Mouse (Mus musculus): ENCODE results near the gene Dok1. TPM values are rescaled to one million over a fixed set of nuclear protein-coding genes. Genes with fewer than 3 reads are reported as not detected.
A peak's percentile ranks its signal among the peaks of the same experiment; 100 is the strongest.

Dok1 gene
- polyA plus RNA-seq, 1 experiment = 10.5 TPM

DNA sequence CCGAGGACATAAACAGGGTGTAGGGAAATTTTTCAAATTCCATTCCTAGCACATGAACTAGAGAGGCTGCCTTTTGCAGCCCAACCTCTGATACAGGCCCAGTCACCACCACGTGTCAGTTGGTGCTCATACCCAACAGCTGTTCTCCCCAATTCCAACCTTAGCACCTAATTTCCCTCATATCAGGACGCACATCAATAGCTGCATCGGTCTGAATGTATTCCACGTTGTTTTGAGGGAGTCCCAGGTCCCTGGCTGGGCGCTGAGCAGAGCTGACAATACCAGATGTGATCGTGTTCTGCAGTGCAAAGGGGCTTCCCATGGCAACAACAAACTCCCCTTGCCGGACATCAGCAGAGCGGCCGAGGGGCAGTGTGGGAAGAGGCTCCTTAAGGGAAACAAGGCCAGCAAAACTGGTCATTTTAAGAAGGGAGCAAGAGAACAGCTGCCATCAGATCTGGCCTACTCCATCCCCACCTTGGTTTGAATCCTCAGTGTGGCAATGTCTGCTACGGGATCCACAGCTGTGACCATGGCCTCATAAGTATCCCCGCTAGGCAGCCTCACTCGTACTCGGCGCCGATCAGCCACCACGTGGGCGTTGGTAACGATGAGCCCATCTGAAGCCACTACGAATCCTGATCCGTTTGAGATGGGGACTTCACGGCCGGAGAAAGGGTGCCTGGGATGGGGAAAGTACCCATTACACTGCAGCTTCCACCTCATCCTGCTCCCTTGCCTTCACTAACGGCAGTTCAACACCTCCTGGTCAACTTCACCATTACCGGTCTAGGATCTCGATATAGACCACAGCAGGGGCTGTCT, 20.1 kb upstream of the Dok1 start:
- no peak for DNase-seq (ENCODE audit: low read depth, low spot score)
- WGBS = 10% methylated on average over 26 of the region's 26 CpGs

DNA sequence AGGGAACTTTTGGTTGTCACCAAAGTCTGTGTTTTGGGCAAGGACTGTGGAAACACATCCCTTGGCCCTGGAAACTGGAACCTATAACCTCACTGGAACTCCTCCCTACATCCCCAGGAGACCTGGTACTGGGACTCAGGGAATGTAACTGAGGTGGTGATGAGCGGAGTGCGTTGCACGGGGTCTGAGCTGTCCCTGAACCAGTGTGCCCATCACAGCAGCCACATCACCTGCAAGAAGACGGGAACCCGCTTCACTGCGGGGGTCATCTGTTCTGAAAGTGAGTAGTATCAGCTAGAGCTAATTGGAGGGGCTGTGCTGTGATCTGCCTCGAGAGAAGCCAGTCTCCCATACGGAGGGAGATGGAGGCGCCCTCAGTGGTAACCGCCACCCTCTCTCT, 16.1 kb upstream of the Dok1 start:
- 76% methylated on average over 10 of the region's 10 CpGs for WGBS
- no peak for DNase-seq (ENCODE audit: low read depth, low spot score)

DNA sequence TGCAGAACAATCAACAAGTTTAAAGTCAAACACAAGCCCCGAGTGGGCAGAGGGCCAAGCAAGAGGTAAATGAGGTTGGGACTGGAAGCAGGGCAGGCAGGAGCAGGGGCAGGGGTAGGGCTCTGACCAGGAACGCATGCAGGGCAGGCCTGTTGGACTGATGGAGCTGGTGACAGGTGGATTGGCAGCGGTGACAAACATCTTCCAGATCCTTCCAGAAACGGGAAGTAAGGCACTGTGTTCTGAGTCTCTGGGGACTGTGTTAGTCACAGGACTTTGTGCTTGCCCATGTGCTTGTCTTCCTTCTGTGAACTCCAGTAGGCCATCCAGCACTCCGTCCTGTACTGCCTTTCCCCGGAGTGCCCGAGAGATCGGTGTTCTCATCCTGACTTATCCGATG, 11.5 kb upstream of the Dok1 start:
- WGBS = 60% methylated on average over 9 of the region's 9 CpGs
- no peak for DNase-seq (ENCODE audit: low read depth, low spot score)

DNA sequence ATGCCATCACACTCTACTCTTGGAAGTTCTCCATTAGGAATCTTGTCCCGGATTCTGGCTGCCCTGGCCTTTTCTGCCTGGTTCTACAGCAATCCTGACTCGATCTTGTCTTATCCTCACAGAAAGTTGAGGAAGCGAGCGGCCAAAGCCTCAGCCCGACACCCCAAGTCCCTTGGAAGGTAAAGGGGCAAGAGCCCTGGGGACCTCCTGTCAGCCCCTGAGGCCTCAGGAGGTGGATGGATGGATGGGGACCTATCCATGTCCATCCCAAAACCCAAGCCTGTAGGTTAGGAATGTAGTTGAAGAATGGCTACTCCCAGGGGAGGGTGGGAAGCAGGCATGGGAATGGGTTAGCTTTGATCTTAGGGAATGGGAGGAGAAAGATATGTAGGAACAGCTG, 10.7 kb upstream of the Dok1 start:
- no peak for DNase-seq (ENCODE audit: low read depth, low spot score)
- 94% methylated on average over 5 of the region's 5 CpGs for WGBS

DNA sequence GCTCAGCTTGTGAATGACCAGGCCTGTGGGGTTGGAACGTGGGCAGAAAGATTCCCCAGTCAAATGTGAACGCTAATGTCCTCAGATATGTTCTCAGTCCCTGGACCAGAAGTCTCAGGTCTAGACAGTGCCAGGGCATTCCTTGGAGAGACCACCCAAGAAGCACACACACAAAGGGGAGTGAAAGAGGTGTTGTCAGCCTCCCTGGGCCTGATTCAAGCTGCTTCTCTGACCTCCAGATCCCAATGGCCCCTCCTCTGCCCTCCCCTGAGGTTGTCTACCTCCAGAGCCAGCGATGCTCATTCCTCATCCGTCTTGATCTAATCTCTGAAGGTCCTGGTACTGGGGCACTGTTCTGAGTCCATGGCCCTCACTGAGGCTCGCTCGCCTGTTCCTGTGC, 10.3 kb upstream of the Dok1 start:
- WGBS = 71% methylated on average over 6 of the region's 6 CpGs
- DNase-seq (ENCODE audit: low read depth, low spot score) = no peak

DNA sequence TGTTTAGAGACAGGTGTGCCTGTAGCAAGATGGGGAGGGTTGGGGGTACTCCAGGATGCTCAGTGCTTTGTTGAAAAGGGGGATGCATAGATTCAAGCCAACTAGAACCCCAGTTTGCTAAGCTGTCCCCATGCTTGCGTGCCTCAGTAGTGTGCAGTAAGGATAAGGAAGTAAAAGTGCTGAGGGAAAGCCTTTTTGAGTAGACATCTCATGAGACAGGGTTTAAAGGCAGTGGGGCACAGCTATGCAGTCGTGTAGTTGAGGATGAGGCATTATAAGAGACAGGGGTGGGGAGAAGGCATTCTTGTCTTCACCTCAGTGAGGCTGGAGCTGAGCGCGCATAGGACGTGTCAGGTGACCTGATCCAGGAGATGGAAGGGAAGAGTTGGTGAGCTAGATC, 7.3 kb upstream of the Dok1 start:
- 88% methylated on average over 5 of the region's 5 CpGs for WGBS
- DNase-seq (ENCODE audit: low read depth, low spot score) = no peak

DNA sequence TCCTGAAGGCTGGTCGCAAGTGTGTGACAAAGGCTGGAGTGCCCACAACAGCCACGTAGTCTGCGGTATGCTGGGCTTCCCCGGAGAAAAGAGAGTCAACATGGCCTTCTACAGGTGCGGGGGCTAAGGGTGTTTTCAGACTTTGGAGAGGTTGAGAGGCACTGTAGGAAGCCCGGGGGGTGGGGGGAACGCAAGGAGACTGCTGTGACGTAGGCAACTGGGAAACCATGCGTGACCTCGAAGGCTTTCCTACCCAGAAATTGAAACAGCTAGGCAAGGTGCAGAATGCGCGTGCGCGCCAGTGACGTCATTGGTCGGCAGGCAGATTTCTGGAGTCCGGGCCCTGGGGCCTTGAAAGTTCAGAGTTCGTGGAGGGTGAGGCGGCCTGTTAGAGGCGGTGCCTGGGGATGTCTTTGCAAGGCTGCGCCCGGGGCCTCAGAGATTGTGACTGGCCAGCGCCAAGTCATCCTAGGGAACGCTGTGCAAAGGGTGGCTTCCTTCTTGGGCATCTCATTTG, 5.3 kb upstream of the Dok1 start:
- peak; percentile 94 for DNase-seq (ENCODE audit: low read depth, low spot score)
- WGBS = 13% methylated on average over 24 of the region's 24 CpGs

DNA sequence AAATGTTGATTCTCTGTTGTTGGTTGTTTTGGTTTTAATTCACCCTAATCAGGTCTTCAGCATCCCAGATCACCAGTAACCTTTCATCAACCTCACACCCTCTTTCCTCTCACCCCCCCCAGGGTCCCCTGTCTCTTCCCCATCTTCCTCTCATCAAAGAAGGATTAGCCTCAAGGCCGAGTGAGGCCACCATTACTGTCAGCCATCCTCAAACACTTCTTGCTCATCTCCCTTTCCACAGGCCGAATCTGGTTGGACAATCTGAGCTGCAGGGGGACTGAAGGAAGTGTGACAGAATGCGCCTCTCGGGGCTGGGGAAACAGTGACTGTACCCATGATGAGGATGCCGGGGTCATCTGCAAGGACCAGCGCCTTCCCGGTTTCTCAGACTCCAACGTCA, 3.9 kb upstream of the Dok1 start:
- no peak for DNase-seq (ENCODE audit: low read depth, low spot score)
- 88% methylated on average over 8 of the region's 8 CpGs for WGBS

DNA sequence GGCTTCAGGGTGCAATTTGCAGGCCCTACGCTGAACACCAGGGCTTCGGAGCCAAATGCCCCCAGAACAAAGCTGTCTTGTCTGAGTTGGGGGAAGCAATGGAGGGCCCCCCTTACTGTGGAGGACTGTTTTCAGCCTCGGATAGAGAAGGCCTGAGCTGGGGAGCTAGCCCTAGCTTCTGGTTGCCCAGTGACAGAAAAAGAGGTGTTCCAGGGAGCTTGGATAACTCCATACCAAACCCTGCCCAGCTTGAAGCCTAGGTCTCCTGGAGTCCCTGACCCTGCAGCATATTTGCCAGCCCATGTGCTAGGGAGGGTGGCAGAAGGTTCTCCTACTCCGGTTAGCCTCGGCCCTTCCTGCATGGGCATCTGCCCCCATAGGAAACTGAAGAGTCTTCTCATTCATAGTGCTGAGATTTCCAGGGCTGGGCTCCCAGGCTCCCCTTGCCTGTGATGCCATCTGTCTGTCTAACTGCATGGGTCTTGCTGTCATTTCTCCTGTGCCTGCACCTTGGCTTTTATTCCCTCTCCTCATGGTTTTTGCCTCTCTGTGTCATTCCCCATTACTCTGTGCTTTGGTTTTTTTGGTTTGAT, 1.3 kb upstream of the Dok1 start:
- no peak for DNase-seq (ENCODE audit: low read depth, low spot score)
- WGBS = 75% methylated on average over 5 of the region's 5 CpGs

DNA sequence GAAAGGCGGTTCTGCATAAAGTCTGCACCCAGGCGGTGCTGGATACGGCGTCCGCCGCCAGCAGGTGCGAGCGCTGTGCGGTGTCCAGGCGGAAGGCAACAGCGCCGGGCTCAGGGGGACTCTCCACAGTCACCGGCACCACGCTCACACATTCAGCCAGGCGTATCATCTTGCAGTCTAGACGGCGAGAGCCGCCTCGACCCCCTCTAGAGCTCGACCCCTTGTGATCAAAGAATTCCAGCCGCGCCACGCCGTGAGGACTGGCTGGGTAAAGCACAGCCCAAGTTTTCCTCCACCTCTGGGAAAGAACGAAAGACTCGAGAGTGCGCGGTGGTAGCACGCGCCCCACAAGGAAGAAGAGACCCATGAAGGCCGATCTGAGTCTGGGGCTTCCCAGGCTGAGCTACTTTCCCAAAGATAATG, 491 bp downstream of the Dok1 start:
- DNase-seq (ENCODE audit: low read depth, low spot score) = no peak
- WGBS = under 1% methylated on average over 31 of the region's 31 CpGs

DNA sequence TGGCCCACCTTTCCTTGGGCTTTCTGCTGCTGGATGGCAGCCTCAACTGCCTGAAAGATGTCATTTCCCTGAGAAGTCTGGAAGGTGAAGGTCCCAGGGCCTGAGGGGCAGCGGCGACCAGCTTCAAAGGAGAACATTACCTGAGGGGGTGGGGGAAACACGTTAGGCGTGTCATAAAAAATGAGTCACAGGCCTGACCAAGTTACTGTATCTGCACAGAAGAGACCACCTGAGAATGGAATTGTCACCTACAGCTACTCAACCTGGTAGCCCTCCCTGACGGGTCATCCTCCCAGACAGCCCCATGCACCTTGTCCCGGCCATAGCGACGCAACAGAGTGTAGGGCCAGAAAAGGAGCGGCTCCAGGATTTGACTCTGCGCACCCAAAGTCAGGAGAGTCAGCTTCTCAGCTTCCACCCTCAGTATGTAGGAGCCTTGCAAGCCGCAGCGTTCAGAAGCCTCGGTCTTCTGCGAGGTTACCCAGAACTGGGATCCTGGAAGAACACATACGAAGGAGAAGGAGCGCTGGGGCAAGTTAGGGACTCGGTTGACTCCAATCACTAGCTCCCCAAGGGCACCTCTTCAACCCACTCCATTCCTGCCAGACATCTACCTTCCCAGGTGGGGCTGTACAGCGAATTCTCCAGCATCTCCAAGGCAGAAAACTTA, 1.2 kb downstream of the Dok1 start:
- no peak for DNase-seq (ENCODE audit: low read depth, low spot score)
- WGBS = 80% methylated on average over 18 of the region's 18 CpGs

DNA sequence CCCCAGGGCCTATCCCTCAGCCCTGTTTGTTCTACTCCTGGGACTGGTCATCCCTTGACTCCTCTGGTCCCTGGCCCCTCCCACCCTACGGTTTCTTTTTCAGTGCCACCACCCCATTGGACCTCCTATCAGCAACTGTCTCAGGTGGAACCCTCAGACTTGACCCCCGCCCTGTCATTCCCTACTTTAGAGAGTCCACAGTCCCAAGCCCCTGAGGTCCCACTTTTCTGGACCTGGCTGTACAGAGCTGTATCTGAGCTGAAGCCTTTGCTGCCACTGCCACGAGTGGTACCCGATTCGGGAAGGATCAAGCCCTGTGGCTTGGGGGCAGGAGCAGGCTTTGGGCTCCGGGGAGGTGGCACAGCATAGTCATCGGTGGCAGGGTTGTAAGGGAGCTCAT, 2.2 kb downstream of the Dok1 start:
- 86% methylated on average over 7 of the region's 7 CpGs for WGBS
- DNase-seq (ENCODE audit: low read depth, low spot score) = no peak

DNA sequence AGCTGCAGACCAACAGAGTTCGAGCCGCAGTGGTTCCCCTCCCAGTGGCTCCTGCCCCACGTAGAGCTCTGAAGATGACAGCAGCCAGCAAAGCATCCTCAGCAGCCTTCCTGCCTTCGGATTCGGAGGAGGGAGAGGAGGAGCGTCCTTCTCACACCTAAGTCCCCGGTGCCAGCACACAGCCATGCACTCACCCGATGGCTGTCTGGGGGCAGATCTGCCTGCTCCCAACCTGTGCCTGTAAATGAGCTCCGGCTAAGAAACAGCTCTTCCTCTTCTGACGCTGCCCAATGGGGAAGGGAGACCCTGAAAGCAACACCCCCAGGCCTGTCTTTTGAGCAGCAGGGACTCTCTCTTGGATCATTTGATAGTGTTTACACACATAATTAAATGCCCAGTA, 3.5 kb downstream of the Dok1 start:
- no peak for DNase-seq (ENCODE audit: low read depth, low spot score)
- WGBS = 74% methylated on average over 10 of the region's 10 CpGs

DNA sequence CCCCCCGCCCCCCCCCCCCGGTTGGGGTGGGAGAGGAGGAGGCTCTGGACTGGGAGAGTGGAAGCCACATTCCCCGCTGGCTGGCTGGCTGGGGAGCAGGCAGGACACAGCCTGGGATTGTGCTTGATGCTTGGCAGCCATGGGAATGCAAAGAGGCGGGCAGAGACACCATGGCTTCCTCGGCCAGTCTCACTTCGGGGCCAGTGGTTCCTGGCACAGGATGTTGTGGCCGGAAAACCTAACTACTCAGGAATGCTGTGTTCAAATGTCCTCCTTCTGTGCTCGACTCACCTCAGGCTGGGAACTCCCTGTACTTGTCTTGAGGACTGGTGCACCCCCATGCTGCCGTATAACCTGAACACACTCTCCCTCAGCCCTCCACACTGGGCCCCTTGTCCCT, 5.6 kb downstream of the Dok1 start:
- 54% methylated on average over 8 of the region's 9 CpGs for WGBS
- no peak for DNase-seq (ENCODE audit: low read depth, low spot score)

DNA sequence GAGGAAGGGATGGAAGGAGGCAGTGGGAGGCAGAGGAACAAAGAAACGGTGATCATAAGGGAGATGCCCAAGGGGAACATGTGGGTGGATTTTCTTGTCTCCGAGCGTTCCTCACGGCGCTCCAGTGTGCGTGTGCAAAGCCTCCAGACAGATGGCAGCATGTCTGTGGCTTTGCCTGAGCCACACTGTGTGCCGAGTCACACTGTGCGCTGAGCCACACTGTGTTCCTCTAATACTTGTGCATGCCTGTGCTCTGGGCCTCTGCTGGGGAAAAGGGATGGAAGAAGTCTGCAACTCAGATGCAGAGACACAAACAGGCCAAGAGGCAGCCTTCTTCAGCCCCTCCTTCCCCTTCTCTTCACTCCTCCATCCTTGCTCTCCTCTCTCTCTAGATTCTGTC, 6.0 kb downstream of the Dok1 start:
- WGBS = 80% methylated on average over 8 of the region's 8 CpGs
- DNase-seq (ENCODE audit: low read depth, low spot score) = no peak

DNA sequence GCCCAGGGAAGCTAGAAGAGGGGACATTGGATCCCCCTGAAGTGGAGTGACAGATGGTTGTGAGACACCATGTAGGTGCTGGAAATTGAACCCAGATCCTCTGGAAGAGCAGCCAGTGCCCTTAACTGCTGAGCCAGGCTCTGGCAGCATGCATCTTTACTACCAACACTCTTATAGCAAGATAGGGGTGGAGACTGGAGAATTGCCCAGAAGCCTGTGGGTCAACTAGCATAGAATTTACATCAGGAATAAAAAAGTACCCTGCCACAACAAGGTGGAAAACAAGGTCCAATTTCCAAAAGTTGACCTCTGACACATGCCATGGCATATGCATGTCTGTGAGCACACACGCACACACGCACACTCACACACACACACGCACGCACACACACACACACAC, 8.1 kb downstream of the Dok1 start:
- 89% methylated on average over 4 of the region's 4 CpGs for WGBS
- DNase-seq (ENCODE audit: low read depth, low spot score) = no peak

DNA sequence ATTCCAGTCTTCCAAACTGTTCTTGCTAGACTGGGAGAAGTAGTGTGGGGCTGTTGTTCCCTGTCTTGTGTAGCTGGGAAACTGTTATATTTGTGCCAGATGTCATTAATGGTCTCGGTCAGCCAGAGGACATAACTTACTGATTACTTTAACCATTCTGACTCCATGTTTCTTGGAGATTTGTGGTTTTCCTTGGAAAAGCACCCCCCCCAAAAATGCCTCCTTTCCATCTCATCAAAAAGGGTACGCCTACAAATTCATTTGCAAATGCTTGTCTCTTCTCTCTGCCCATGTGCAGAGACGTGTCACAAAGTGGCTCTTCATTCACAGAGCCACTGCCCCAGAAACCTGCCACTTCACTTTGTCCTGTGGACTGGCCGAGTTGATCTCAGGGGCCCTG, 8.8 kb downstream of the Dok1 start:
- 75% methylated on average over 4 of the region's 4 CpGs for WGBS
- DNase-seq (ENCODE audit: low read depth, low spot score) = no peak

DNA sequence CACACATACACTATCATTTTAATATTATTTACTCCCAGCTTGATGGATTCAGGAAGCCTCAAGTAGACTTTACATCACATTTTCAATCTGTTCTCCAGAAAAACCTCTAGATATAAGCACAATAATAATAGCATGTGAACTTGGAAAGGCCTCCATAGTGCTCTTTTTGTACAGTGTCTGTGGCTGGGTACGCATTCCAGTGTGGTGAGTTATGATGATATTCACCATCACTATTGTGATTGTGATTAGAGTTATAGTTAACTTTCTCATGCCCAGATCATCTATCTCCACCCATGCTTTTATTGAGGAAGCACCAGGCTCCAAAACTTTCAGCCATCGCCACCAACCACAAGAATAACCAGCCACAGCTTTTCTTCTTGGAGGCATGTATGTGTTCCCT, 9.5 kb downstream of the Dok1 start:
- DNase-seq (ENCODE audit: low read depth, low spot score) = no peak
- 59% methylated on average over 2 of the region's 2 CpGs for WGBS

DNA sequence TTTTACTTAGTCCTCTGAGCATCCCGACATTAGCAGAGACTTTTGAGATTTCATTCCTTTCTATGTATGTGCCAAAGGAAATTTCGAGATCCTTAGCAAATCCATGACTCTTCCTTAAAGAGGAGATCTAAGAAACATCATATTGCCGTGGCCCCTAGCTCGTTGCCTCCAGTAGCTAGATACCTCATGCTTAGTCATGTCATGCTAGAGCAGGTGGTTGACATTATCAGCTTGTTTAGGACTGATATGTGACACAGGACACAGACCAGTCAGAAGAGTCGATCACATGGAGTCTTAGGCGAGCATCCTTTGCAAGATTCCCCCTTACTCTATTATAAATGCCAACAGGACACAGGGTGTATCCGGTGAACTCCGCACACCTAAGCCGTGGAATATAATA, 10.3 kb downstream of the Dok1 start:
- DNase-seq (ENCODE audit: low read depth, low spot score) = no peak
- 87% methylated on average over 9 of the region's 9 CpGs for WGBS

DNA sequence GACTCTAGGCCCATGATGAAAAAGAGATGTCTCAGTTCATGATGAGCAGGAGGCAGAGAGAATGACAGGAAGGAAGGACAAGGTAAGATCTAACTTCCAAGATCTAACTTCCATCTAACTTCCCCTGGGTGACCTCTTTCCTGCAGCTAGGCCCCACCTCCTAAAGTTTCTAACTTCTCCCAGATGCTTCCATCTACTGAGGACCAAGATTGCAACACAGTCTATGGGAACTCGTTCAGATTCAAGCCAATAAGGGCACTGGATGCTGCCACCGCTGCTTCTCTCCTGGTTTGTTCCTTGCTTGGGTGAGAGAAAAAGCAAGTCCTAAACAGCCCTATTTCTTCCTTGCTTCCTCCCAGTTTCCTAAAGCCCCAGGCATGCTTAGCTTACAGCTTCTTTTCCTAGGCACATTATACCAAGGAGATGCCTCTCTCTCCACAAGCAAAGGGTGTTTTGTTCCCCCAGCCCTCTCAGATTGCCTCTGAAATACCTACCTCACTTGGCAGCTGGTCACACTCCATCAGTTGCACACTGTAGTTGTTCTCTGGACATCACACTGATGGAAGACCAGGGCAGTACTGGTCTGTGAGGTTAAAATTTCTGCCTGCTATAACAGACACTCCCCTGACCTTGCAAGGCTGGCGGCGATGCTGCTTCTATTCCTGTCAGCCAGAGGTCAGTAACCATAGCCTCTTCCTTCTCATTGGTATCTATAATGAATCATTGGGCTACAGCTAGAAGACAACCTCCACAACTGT, 12.3 kb downstream of the Dok1 start:
- 77% methylated on average over 4 of the region's 4 CpGs for WGBS
- DNase-seq (ENCODE audit: low read depth, low spot score) = no peak

All from large intestine, adult 2 months (tissue).